Mouse (Mus musculus): ENCODE measurements around the gene Dnmt3a. TPM values are rescaled to one million over a fixed set of nuclear protein-coding genes. Genes with fewer than 3 reads are reported as not detected.

Gene Dnmt3a
- polyA plus RNA-seq, 1 experiment: 13.2 TPM

- no peak for DNase-seq (ENCODE audit: low read depth)
Observed at GRCm38 (mm10) chr12:3787041-3787440, 18.8 kb upstream of the Dnmt3a start.

- no peak for DNase-seq (ENCODE audit: low read depth)
Observed at GRCm38 (mm10) chr12:3787541-3787940, 18.3 kb upstream of the Dnmt3a start.

GRCm38 (mm10) chr12:3788421-3789051 is 17.3 kb upstream of the Dnmt3a start:
- no peak for DNase-seq (ENCODE audit: low read depth)

GRCm38 (mm10) chr12:3789626-3790185 is 16.1 kb upstream of the Dnmt3a start:
- DNase-seq (ENCODE audit: low read depth): no peak

- DNase-seq (ENCODE audit: low read depth): no peak
Observed at GRCm38 (mm10) chr12:3791257-3791656, 14.6 kb upstream of the Dnmt3a start.

GRCm38 (mm10) chr12:3791732-3792131 is 14.1 kb upstream of the Dnmt3a start:
- DNase-seq (ENCODE audit: low read depth): peak; percentile 33

- DNase-seq (ENCODE audit: low read depth): no peak
Observed at GRCm38 (mm10) chr12:3792248-3792647, 13.6 kb upstream of the Dnmt3a start.

- DNase-seq (ENCODE audit: low read depth): no peak
Observed at GRCm38 (mm10) chr12:3795569-3795968, 10.2 kb upstream of the Dnmt3a start.

- DNase-seq (ENCODE audit: low read depth): no peak
Observed at GRCm38 (mm10) chr12:3799551-3799950, 6.3 kb upstream of the Dnmt3a start.

- no peak for DNase-seq (ENCODE audit: low read depth)
Observed at GRCm38 (mm10) chr12:3806271-3806684, 471 bp downstream of the Dnmt3a start.

- no peak for DNase-seq (ENCODE audit: low read depth)
Observed at GRCm38 (mm10) chr12:3806703-3807547, 1.1 kb downstream of the Dnmt3a start.

- no peak for DNase-seq (ENCODE audit: low read depth)
Observed at GRCm38 (mm10) chr12:3807548-3808395, 2.0 kb downstream of the Dnmt3a start.

- DNase-seq (ENCODE audit: low read depth): no peak
Observed at GRCm38 (mm10) chr12:3808396-3808981, 2.7 kb downstream of the Dnmt3a start.

- DNase-seq (ENCODE audit: low read depth): no peak
Observed at GRCm38 (mm10) chr12:3809520-3810180, 3.8 kb downstream of the Dnmt3a start.

- DNase-seq (ENCODE audit: low read depth): no peak
Observed at GRCm38 (mm10) chr12:3810455-3810854, 4.6 kb downstream of the Dnmt3a start.

GRCm38 (mm10) chr12:3811596-3811995 is 5.8 kb downstream of the Dnmt3a start:
- no peak for DNase-seq (ENCODE audit: low read depth)

GRCm38 (mm10) chr12:3812251-3812650 is 6.4 kb downstream of the Dnmt3a start:
- no peak for DNase-seq (ENCODE audit: low read depth)

- no peak for DNase-seq (ENCODE audit: low read depth)
Observed at GRCm38 (mm10) chr12:3813138-3813537, 7.3 kb downstream of the Dnmt3a start.

- DNase-seq (ENCODE audit: low read depth): no peak
Observed at GRCm38 (mm10) chr12:3815386-3815785, 9.6 kb downstream of the Dnmt3a start.

- no peak for DNase-seq (ENCODE audit: low read depth)
Observed at GRCm38 (mm10) chr12:3817033-3817432, 11.2 kb downstream of the Dnmt3a start.

GRCm38 (mm10) chr12:3817566-3817965 is 11.8 kb downstream of the Dnmt3a start:
- DNase-seq (ENCODE audit: low read depth): no peak
